Mouse (Mus musculus): ENCODE results near the gene Scgb1c1. TPM values are rescaled to one million over a fixed set of nuclear protein-coding genes. Genes with fewer than 3 reads are reported as not detected.

The Scgb1c1 gene
- polyA plus RNA-seq, 1 experiment from 2014 or later, result not detected

- Histone ChIP-seq H3K36me3 (ENCODE audit: insufficient read depth, low read length) (0 out of 2 replicates have a peak, but pooled peaks cover 3% of the 10 kb centered on the region), H3K4me2 (ENCODE audit: low read length) (no peak overlapping the region), H3K4me1 (replicated peaks; ENCODE audit: insufficient read depth, low read length) (no peaks in the 10 kb centered on the region), H3K4me3 (replicated peaks; ENCODE audit: low read depth, low read length) (no peak overlapping the region), H3K9me3 (replicated peaks; ENCODE audit: low read length) (no peaks in the 10 kb centered on the region), H3K27me3 (ENCODE audit: insufficient read depth, low read length) (no peaks in the 10 kb centered on the region), H3K9ac (ENCODE audit: low read depth, low read length) (no peak overlapping the region), H3K27ac (no peak overlapping the region)
- DNase-seq (ENCODE audit: low spot score) (no peak), ATAC-seq (replicated peaks; ENCODE audit: low FRiP score, low read depth) (no peak)
- TF ChIP-seq CTCF (IDR thresholded peaks at IDR 0.05; ENCODE audit: low read depth), result no peak
- 77% methylated on average over 13 of the region's 13 CpGs for WGBS
These were observed 33.6 kb upstream of the Scgb1c1 start for GRCm38 (mm10) chr7:140811714-140812113.

- WGBS, result 84% methylated on average over 12 of the region's 12 CpGs
- no peak for DNase-seq (ENCODE audit: low spot score)
These were observed 32.5 kb upstream of the Scgb1c1 start for GRCm38 (mm10) chr7:140812850-140813249.

GRCm38 (mm10) chr7:140820173-140820572, 25.2 kb upstream of the Scgb1c1 start:
- H3K4me1 ChIP-seq (replicated peaks; ENCODE audit: insufficient read depth, low read length), result no peaks in the 10 kb centered on the region
- H3K27ac ChIP-seq, result no peak overlapping the region
- no peak overlapping the region for H3K9ac ChIP-seq (ENCODE audit: low read depth, low read length)
- ATAC-seq (replicated peaks; ENCODE audit: low FRiP score, low read depth) (no peak), DNase-seq (ENCODE audit: low spot score) (no peak)
- TF ChIP-seq CTCF (IDR thresholded peaks at IDR 0.05; ENCODE audit: low read depth), result no peak
- 72% methylated on average over 4 of the region's 4 CpGs for WGBS
- H3K36me3 ChIP-seq (ENCODE audit: insufficient read depth, low read length), result no peaks in the 10 kb centered on the region
- no peaks in the 10 kb centered on the region for H3K27me3 ChIP-seq (ENCODE audit: insufficient read depth, low read length)
- H3K4me2 ChIP-seq (ENCODE audit: low read length), result no peak overlapping the region
- no peak overlapping the region for H3K4me3 ChIP-seq (replicated peaks; ENCODE audit: low read depth, low read length)
- H3K9me3 ChIP-seq (replicated peaks; ENCODE audit: low read length), result no peaks in the 10 kb centered on the region

More at GRCm38 (mm10) chr7:140812850-140813249, 32.5 kb upstream of the Scgb1c1 start:
- 0 out of 2 replicates have a peak, but pooled peaks cover 3% of the 10 kb centered on the region for H3K36me3 ChIP-seq (ENCODE audit: insufficient read depth, low read length)
- no peak for ATAC-seq (replicated peaks; ENCODE audit: low FRiP score, low read depth)
- H3K4me2 ChIP-seq (ENCODE audit: low read length), result no peak overlapping the region
- no peaks in the 10 kb centered on the region for H3K9me3 ChIP-seq (replicated peaks; ENCODE audit: low read length)
- no peak overlapping the region for H3K9ac ChIP-seq (ENCODE audit: low read depth, low read length)
- no peak overlapping the region for H3K27ac ChIP-seq
- no peak overlapping the region for H3K4me3 ChIP-seq (replicated peaks; ENCODE audit: low read depth, low read length)
- no peaks in the 10 kb centered on the region for H3K27me3 ChIP-seq (ENCODE audit: insufficient read depth, low read length)
- TF ChIP-seq CTCF (IDR thresholded peaks at IDR 0.05; ENCODE audit: low read depth), result no peak
- H3K4me1 ChIP-seq (replicated peaks; ENCODE audit: insufficient read depth, low read length), result no peaks in the 10 kb centered on the region

GRCm38 (mm10) chr7:140821305-140821652, 24.1 kb upstream of the Scgb1c1 start:
- Histone ChIP-seq H3K9me3 (replicated peaks; ENCODE audit: low read length) (no peaks in the 10 kb centered on the region), H3K27ac (no peak overlapping the region), H3K4me3 (replicated peaks; ENCODE audit: low read depth, low read length) (peak overlapping the region; percentile 40), H3K36me3 (ENCODE audit: insufficient read depth, low read length) (no peaks in the 10 kb centered on the region), H3K9ac (ENCODE audit: low read depth, low read length) (0 out of 2 replicates have a peak overlapping the region, but pooled peaks have one; percentile 32), H3K4me1 (replicated peaks; ENCODE audit: insufficient read depth, low read length) (no peaks in the 10 kb centered on the region), H3K4me2 (ENCODE audit: low read length) (peak overlapping the region; percentile 73), H3K27me3 (ENCODE audit: insufficient read depth, low read length) (no peaks in the 10 kb centered on the region)
- DNase-seq (ENCODE audit: low spot score) (no peak), ATAC-seq (replicated peaks; ENCODE audit: low FRiP score, low read depth) (no peak)
- 54% methylated on average over 5 of the region's 5 CpGs for WGBS
- no peak for TF ChIP-seq CTCF (IDR thresholded peaks at IDR 0.05; ENCODE audit: low read depth)

- peak; percentile 82 for ATAC-seq (replicated peaks; ENCODE audit: low FRiP score, low read depth)
- DNase-seq (ENCODE audit: low spot score), result peak; percentile 57
- WGBS, result under 1% methylated on average over 21 of the region's 21 CpGs
These were observed 23.6 kb upstream of the Scgb1c1 start, which contains the start of gene Zfp941 for GRCm38 (mm10) chr7:140821653-140822329. Gene Zfp941, minus strand, starts transcription at chr7:140822178.

GRCm38 (mm10) chr7:140822731-140823130, 22.6 kb upstream of the Scgb1c1 start:
- WGBS, result 92% methylated on average over 4 of the region's 4 CpGs
- Histone ChIP-seq H3K9ac (ENCODE audit: low read depth, low read length) (no peak overlapping the region), H3K4me3 (replicated peaks; ENCODE audit: low read depth, low read length) (no peak overlapping the region), H3K27me3 (ENCODE audit: insufficient read depth, low read length) (no peaks in the 10 kb centered on the region), H3K9me3 (replicated peaks; ENCODE audit: low read length) (no peaks in the 10 kb centered on the region), H3K36me3 (ENCODE audit: insufficient read depth, low read length) (no peaks in the 10 kb centered on the region), H3K4me1 (replicated peaks; ENCODE audit: insufficient read depth, low read length) (no peaks in the 10 kb centered on the region), H3K27ac (no peak overlapping the region), H3K4me2 (ENCODE audit: low read length) (no peak overlapping the region)
- DNase-seq (ENCODE audit: low spot score), result no peak
- no peak for ATAC-seq (replicated peaks; ENCODE audit: low FRiP score, low read depth)
- no peak for TF ChIP-seq CTCF (IDR thresholded peaks at IDR 0.05; ENCODE audit: low read depth)

More at GRCm38 (mm10) chr7:140821653-140822329, 23.6 kb upstream of the Scgb1c1 start, which contains the start of gene Zfp941:
- H3K36me3 ChIP-seq (ENCODE audit: insufficient read depth, low read length), result no peaks in the 10 kb centered on the region
- peak within 1 kb of the TSS; percentile 40 for H3K4me3 ChIP-seq (replicated peaks; ENCODE audit: low read depth, low read length)
- no peak for TF ChIP-seq CTCF (IDR thresholded peaks at IDR 0.05; ENCODE audit: low read depth)
- H3K27me3 ChIP-seq (ENCODE audit: insufficient read depth, low read length), result no peaks in the 10 kb centered on the region
- no peaks in the 10 kb centered on the region for H3K4me1 ChIP-seq (replicated peaks; ENCODE audit: insufficient read depth, low read length)
- H3K27ac ChIP-seq, result no peak within 1 kb of the TSS
- H3K9me3 ChIP-seq (replicated peaks; ENCODE audit: low read length), result no peaks in the 10 kb centered on the region
- H3K9ac ChIP-seq (ENCODE audit: low read depth, low read length), result peak within 1 kb of the TSS; percentile 32; the same call in 1 of the 2 replicates
- peak within 1 kb of the TSS; percentile 73 for H3K4me2 ChIP-seq (ENCODE audit: low read length)
